Mouse (Mus musculus) neural tube, embryonic 11.5 days (tissue): ENCODE data around the gene Atxn7l3. TPM values are rescaled to one million over a fixed set of nuclear protein-coding genes. Genes with fewer than 3 reads are reported as not detected.

ENCODE experiments used
- ATAC-seq: fragments of 200-750 bp; cut with Nextera tagmentation; 2 replicates; pipeline ENCODE4 v1.8.0; 2017; ENCODE audit warnings: moderate number of reproducible peaks, mild to moderate bottlenecking, moderate TSS enrichment, moderate library complexity; ENCODE audit not compliant: insufficient read depth, low FRiP score, low TSS enrichment
- DNase-seq: peaks from one replicate; pipeline ENCODE4 v3.0.0-alpha.2; 2015; ENCODE audit warnings: low spot score
- H3K27ac ChIP-seq: fragments of 300-500 bp; sonication (generic); 2 replicates; pipeline ENCODE4 v1.5.1; 2014; ENCODE audit warnings: low read depth, mild to moderate bottlenecking, low read length
- H3K27me3 ChIP-seq: fragments of 300-500 bp; sonication (generic); 2 replicates; pipeline ENCODE4 v1.6.1; 2014; ENCODE audit warnings: mild to moderate bottlenecking, low read length, mixed read lengths; ENCODE audit not compliant: control insufficient read depth, insufficient read depth
- H3K36me3 ChIP-seq: fragments of 300-500 bp; sonication (generic); 2 replicates; pipeline ENCODE4 v1.6.1; 2014; ENCODE audit warnings: mild to moderate bottlenecking, low read length, moderate library complexity, mixed read lengths; ENCODE audit not compliant: control insufficient read depth, insufficient read depth
- H3K4me1 ChIP-seq: fragments of 300-500 bp; sonication (generic); 2 replicates; pipeline ENCODE4 v1.6.1; 2014; ENCODE audit warnings: low read length, mixed read lengths; ENCODE audit not compliant: control insufficient read depth, insufficient read depth
- H3K4me2 ChIP-seq: fragments of 300-500 bp; sonication (generic); 2 replicates; pipeline ENCODE4 v1.6.1; 2014; ENCODE audit warnings: low read depth, mild to moderate bottlenecking, moderate library complexity
- H3K4me3 ChIP-seq: fragments of 300-500 bp; sonication (generic); 2 replicates; pipeline ENCODE4 v1.5.1; 2014; ENCODE audit warnings: low read depth, low read length
- H3K9ac ChIP-seq: fragments of 300-500 bp; sonication (generic); 2 replicates; pipeline ENCODE4 v1.6.1; 2014; ENCODE audit warnings: mild to moderate bottlenecking, low read length
- H3K9me3 ChIP-seq: fragments of 300-500 bp; sonication (generic); 2 replicates; pipeline ENCODE4 v1.6.1; 2016; ENCODE audit warnings: low read length; ENCODE audit not compliant: control insufficient read depth
- WGBS: fragments of 180-500 bp; shearing (Covaris S2); extraction: QIAGEN DNeasy Blood & Tissue Kit; methylation state at CpG from one replicate; pipeline ENCODE4 v1.1.7; 2014; 5-methylcytosine and 5-hydroxymethylcytosine counted together
- polyA plus RNA-seq: library from polyadenylated mRNA; unstranded; fragments of >200 nt; fragmentation: Nextera tagmentation; extraction: Ambion mirVana; gene quantifications from 2 replicates; pipeline ENCODE4 v1.2.1, GENCODE M21; 2014

Gene Atxn7l3
- polyA plus RNA-seq, 1 experiment from 2014 or later, result 20.0 TPM

- H3K4me3 ChIP-seq, result peak within 1 kb of the TSS; percentile 80
- no peaks in the 10 kb centered on the region for H3K27me3 ChIP-seq
- H3K9me3 ChIP-seq, result no peaks in the 10 kb centered on the region
- H3K9ac ChIP-seq, result peak within 1 kb of the TSS; percentile 71
- under 1% methylated on average over 41 of the region's 41 CpGs for WGBS
- H3K27ac ChIP-seq, result 0 out of 2 replicates have a peak within 1 kb of the TSS, but pooled peaks have one; percentile 8
- DNase-seq, result peak; percentile 98
- H3K36me3 ChIP-seq, result peaks cover 2% of the 10 kb centered on the region; the same call in 1 of the 2 replicates
- ATAC-seq, result peak; percentile 73
- peak within 1 kb of the TSS; percentile 78 for H3K4me2 ChIP-seq
- H3K4me1 ChIP-seq, result peaks cover 11% of the 10 kb centered on the region; the same call in 1 of the 2 replicates
Observed at GRCm38 (mm10) chr11:102248630-102249230, 47.7 kb downstream of the Atxn7l3 start, which contains the start of gene BC030867. Gene BC030867 (plus strand): TSS chr11:102248882.

GRCm38 (mm10) chr11:102246871-102247270 is 49.6 kb downstream of the Atxn7l3 start:
- H3K36me3 ChIP-seq, result no peaks in the 10 kb centered on the region; the same call in 1 of the 2 replicates
- ATAC-seq (no peak), DNase-seq (no peak)
- H3K9ac ChIP-seq, result no peak overlapping the region
- H3K27me3 ChIP-seq, result no peaks in the 10 kb centered on the region
- peaks cover 11% of the 10 kb centered on the region; the same call in 1 of the 2 replicates for H3K4me1 ChIP-seq
- H3K9me3 ChIP-seq, result no peaks in the 10 kb centered on the region
- 87% methylated on average over 4 of the region's 4 CpGs for WGBS
- H3K4me3 ChIP-seq, result no peak overlapping the region
- H3K27ac ChIP-seq, result no peak overlapping the region
- no peak overlapping the region for H3K4me2 ChIP-seq

GRCm38 (mm10) chr11:102246273-102246635 is 50.2 kb downstream of the Atxn7l3 start:
- Histone ChIP-seq H3K9ac (no peak overlapping the region), H3K4me3 (no peak overlapping the region; the same call in 1 of the 2 replicates), H3K36me3 (no peaks in the 10 kb centered on the region; the same call in 1 of the 2 replicates), H3K4me1 (peaks cover 11% of the 10 kb centered on the region; the same call in 1 of the 2 replicates), H3K4me2 (no peak overlapping the region), H3K27ac (no peak overlapping the region), H3K9me3 (no peaks in the 10 kb centered on the region), H3K27me3 (no peaks in the 10 kb centered on the region)
- WGBS, result 88% methylated on average over 6 of the region's 6 CpGs
- DNase-seq (no peak), ATAC-seq (no peak)

GRCm38 (mm10) chr11:102245581-102246272 is 50.7 kb downstream of the Atxn7l3 start:
- peak overlapping the region; percentile 58 for H3K9ac ChIP-seq
- no peak overlapping the region for H3K4me3 ChIP-seq
- no peak for ATAC-seq
- no peak for DNase-seq
- 58% methylated on average over 14 of the region's 14 CpGs for WGBS
- H3K4me1 ChIP-seq, result peaks cover 11% of the 10 kb centered on the region; the same call in 1 of the 2 replicates
- H3K27ac ChIP-seq, result no peak overlapping the region
- peak overlapping the region; percentile 65 for H3K4me2 ChIP-seq
- no peaks in the 10 kb centered on the region for H3K9me3 ChIP-seq
- no peaks in the 10 kb centered on the region; the same call in 1 of the 2 replicates for H3K36me3 ChIP-seq
- no peaks in the 10 kb centered on the region for H3K27me3 ChIP-seq

- Histone ChIP-seq H3K9me3 (no peaks in the 10 kb centered on the region), H3K27ac (peak overlapping the region; percentile 64), H3K4me1 (peaks cover 11% of the 10 kb centered on the region; the same call in 1 of the 2 replicates), H3K36me3 (no peaks in the 10 kb centered on the region), H3K9ac (peak overlapping the region; percentile 58), H3K4me2 (peak overlapping the region; percentile 65), H3K4me3 (peak overlapping the region; percentile 27), H3K27me3 (no peaks in the 10 kb centered on the region)
- ATAC-seq (0 out of 2 replicates have a peak, but pooled peaks have one; percentile 45), DNase-seq (peak; percentile 77)
- under 1% methylated on average over 32 of the region's 32 CpGs for WGBS
Observed at GRCm38 (mm10) chr11:102244926-102245449, 51.4 kb downstream of the Atxn7l3 start.

GRCm38 (mm10) chr11:102241874-102242273 is 54.6 kb downstream of the Atxn7l3 start:
- no peak overlapping the region for H3K4me2 ChIP-seq
- H3K27me3 ChIP-seq, result no peaks in the 10 kb centered on the region
- no peak overlapping the region for H3K9ac ChIP-seq
- DNase-seq, result no peak
- H3K4me3 ChIP-seq, result no peak overlapping the region
- no peaks in the 10 kb centered on the region for H3K9me3 ChIP-seq
- WGBS, result 51% methylated on average over 5 of the region's 5 CpGs
- no peaks in the 10 kb centered on the region for H3K36me3 ChIP-seq
- ATAC-seq, result no peak
- H3K4me1 ChIP-seq, result peaks cover 8% of the 10 kb centered on the region; the same call in 1 of the 2 replicates
- no peak overlapping the region for H3K27ac ChIP-seq

- Histone ChIP-seq H3K4me2 (no peak overlapping the region), H3K27ac (no peak overlapping the region), H3K9me3 (no peaks in the 10 kb centered on the region), H3K4me3 (no peak overlapping the region), H3K27me3 (no peaks in the 10 kb centered on the region), H3K9ac (no peak overlapping the region), H3K36me3 (no peaks in the 10 kb centered on the region), H3K4me1 (peaks cover 8% of the 10 kb centered on the region; the same call in 1 of the 2 replicates)
- ATAC-seq (no peak), DNase-seq (no peak)
- 91% methylated on average over 5 of the region's 5 CpGs for WGBS
Observed at GRCm38 (mm10) chr11:102241246-102241645, 55.2 kb downstream of the Atxn7l3 start.

GRCm38 (mm10) chr11:102240636-102241035 is 55.8 kb downstream of the Atxn7l3 start:
- H3K4me2 ChIP-seq, result no peak overlapping the region
- ATAC-seq (no peak), DNase-seq (no peak)
- H3K9me3 ChIP-seq, result no peaks in the 10 kb centered on the region
- H3K27me3 ChIP-seq, result no peaks in the 10 kb centered on the region
- 92% methylated on average over 6 of the region's 6 CpGs for WGBS
- no peaks in the 10 kb centered on the region for H3K36me3 ChIP-seq
- no peak overlapping the region for H3K27ac ChIP-seq
- peaks cover 8% of the 10 kb centered on the region; the same call in 1 of the 2 replicates for H3K4me1 ChIP-seq
- H3K4me3 ChIP-seq, result no peak overlapping the region
- no peak overlapping the region for H3K9ac ChIP-seq
